Mouse (Mus musculus): ENCODE measurements around the gene Mrm3. TPM values are rescaled to one million over a fixed set of nuclear protein-coding genes. Genes with fewer than 3 reads are reported as not detected.

Gene Mrm3
- polyA plus RNA-seq, 1 experiment from 2014 or later: 29.3 TPM

DNA sequence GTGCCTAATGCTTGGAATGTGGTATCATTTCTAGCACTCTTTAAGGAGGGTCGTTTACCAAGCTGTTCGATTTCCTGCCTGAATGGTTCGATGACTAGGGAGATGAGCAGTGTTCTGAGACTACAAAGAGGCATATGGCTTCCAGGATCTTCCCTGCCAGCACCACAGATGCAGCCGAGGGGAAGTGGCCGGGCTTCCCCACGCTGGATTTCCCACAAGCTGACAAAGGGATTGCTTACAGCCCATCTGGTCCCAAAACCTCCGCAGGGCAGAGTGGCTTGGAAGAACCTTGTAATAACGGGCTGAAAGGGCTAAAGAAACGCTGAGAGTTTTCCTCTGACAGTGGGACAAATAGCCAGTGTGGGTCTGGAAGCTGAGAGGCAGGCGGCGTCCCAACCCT lies 46.9 kb downstream of the Mrm3 start:
- Histone ChIP-seq H3K9ac (ENCODE audit: low read depth, low read length) (no peak overlapping the region; the same call in 1 of the 2 replicates), H3K27me3 (ENCODE audit: control insufficient read depth, insufficient read depth, low read length) (no peaks in the 10 kb centered on the region), H3K27ac (ENCODE audit: low read depth, low read length) (peak overlapping the region; percentile 65; the same call in 1 of the 2 replicates), H3K4me3 (ENCODE audit: low read length) (no peak overlapping the region), H3K9me3 (ENCODE audit: control insufficient read depth, low read length) (no peaks in the 10 kb centered on the region), H3K4me1 (ENCODE audit: control insufficient read depth, insufficient read depth, low read length) (peaks cover 69% of the 10 kb centered on the region), H3K36me3 (ENCODE audit: control insufficient read depth, insufficient read depth, low read length) (no peaks in the 10 kb centered on the region), H3K4me2 (replicated peaks; ENCODE audit: low read depth, low read length) (no peak overlapping the region)
- ATAC-seq (ENCODE audit: low FRiP score, low TSS enrichment): no peak
- WGBS: 20% methylated on average over 11 of the region's 11 CpGs

DNA sequence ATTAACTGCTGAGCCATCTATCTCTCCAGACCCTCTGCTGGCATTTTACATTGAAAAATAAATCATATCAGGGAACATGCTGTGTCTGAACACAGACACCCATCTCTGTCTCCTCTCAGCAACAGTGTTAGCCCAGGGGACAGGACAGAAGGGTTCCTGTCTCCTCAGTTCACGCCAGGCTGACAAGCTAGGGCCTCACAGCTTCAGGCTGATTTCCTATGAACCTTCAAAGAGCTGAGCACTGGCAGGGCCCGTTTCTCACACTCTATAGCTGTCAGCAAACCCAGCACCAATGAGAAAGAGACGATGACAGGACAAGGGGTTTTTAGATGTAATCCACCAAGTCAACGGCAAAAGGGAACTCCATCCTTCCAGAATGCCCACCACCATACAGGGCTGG lies 48.4 kb downstream of the Mrm3 start:
- no peak overlapping the region for H3K9ac ChIP-seq (ENCODE audit: low read depth, low read length)
- no peaks in the 10 kb centered on the region for H3K27me3 ChIP-seq (ENCODE audit: control insufficient read depth, insufficient read depth, low read length)
- H3K27ac ChIP-seq (ENCODE audit: low read depth, low read length): peak overlapping the region; percentile 78
- H3K4me1 ChIP-seq (ENCODE audit: control insufficient read depth, insufficient read depth, low read length): peaks cover 55% of the 10 kb centered on the region
- no peak for ATAC-seq (ENCODE audit: low FRiP score, low TSS enrichment)
- no peak overlapping the region for H3K4me3 ChIP-seq (ENCODE audit: low read length)
- no peaks in the 10 kb centered on the region for H3K36me3 ChIP-seq (ENCODE audit: control insufficient read depth, insufficient read depth, low read length)
- 42% methylated on average over 4 of the region's 4 CpGs for WGBS
- no peaks in the 10 kb centered on the region for H3K9me3 ChIP-seq (ENCODE audit: control insufficient read depth, low read length)
- no peak overlapping the region; the same call in 1 of the 2 replicates for H3K4me2 ChIP-seq (replicated peaks; ENCODE audit: low read depth, low read length)

DNA sequence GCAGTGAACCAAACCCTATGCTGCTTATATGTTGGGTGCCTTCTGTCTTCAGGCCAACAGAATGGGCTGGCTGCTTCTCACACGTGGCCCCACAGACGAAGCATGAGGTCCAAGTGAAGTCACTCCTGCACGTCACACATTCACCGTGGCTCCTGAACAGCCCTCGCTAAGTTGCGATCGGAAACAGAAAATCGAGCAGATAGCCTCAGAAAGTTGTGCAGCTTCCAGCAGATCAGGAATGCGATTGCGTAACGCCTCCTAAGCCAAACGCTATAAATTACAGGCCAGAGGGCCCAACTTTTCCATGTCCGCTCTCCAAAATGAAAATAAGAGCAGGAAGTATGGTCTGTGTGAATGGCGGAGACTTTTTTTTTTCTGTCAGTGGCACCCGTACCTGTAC lies 48.9 kb downstream of the Mrm3 start:
- peak overlapping the region; percentile 78 for H3K27ac ChIP-seq (ENCODE audit: low read depth, low read length)
- ATAC-seq (ENCODE audit: low FRiP score, low TSS enrichment): peak; percentile 28; the same call in 1 of the 2 replicates
- peak overlapping the region; percentile 19 for H3K4me2 ChIP-seq (replicated peaks; ENCODE audit: low read depth, low read length)
- 31% methylated on average over 15 of the region's 15 CpGs for WGBS
- H3K9ac ChIP-seq (ENCODE audit: low read depth, low read length): no peak overlapping the region
- no peaks in the 10 kb centered on the region for H3K27me3 ChIP-seq (ENCODE audit: control insufficient read depth, insufficient read depth, low read length)
- no peaks in the 10 kb centered on the region for H3K9me3 ChIP-seq (ENCODE audit: control insufficient read depth, low read length)
- H3K4me3 ChIP-seq (ENCODE audit: low read length): no peak overlapping the region
- no peaks in the 10 kb centered on the region for H3K36me3 ChIP-seq (ENCODE audit: control insufficient read depth, insufficient read depth, low read length)
- peaks cover 50% of the 10 kb centered on the region for H3K4me1 ChIP-seq (ENCODE audit: control insufficient read depth, insufficient read depth, low read length)

DNA sequence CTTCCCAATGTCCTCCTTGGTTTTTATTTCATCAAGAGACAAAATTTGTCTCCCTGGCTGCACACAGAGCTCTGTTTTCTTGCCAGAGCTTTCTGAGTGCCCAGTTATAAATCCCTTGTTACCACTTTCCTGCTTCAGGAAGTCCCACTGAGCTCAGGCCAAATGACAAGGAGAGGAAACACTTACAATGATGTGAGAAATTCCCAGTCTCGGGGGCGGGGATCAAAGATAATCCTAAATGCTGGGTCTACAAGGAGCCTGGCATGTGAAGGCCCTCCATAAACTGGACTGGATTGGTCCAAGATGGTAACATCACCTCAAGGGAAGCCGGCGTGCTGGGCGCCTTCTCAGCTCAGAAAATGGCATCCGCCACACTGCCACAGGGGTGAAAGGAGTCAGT lies 49.3 kb downstream of the Mrm3 start:
- peak overlapping the region; percentile 78 for H3K27ac ChIP-seq (ENCODE audit: low read depth, low read length)
- H3K36me3 ChIP-seq (ENCODE audit: control insufficient read depth, insufficient read depth, low read length): no peaks in the 10 kb centered on the region
- 39% methylated on average over 6 of the region's 6 CpGs for WGBS
- no peak overlapping the region for H3K4me3 ChIP-seq (ENCODE audit: low read length)
- peak overlapping the region; percentile 19; the same call in 1 of the 2 replicates for H3K4me2 ChIP-seq (replicated peaks; ENCODE audit: low read depth, low read length)
- no peak overlapping the region for H3K9ac ChIP-seq (ENCODE audit: low read depth, low read length)
- peaks cover 46% of the 10 kb centered on the region for H3K4me1 ChIP-seq (ENCODE audit: control insufficient read depth, insufficient read depth, low read length)
- no peaks in the 10 kb centered on the region for H3K9me3 ChIP-seq (ENCODE audit: control insufficient read depth, low read length)
- H3K27me3 ChIP-seq (ENCODE audit: control insufficient read depth, insufficient read depth, low read length): no peaks in the 10 kb centered on the region
- ATAC-seq (ENCODE audit: low FRiP score, low TSS enrichment): no peak

DNA sequence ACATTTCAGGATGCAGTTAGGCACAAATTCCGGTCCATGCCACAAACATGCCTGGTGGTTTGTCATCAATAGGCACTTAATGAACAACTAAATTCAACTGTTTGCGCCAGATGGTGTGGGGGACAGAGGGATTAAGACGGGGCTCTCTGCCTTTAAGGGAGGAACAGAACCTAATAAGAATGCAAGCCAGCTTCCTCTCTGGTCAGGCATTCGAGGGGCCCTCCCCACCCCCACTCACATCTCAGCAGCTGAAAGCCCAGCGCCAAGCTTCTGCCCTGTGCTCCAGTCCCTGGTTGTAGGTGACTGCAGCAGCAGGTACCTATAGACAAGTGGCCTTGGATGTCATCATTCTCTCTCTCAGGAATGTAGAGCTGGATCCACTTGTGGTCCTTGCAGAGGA lies 50.6 kb downstream of the Mrm3 start:
- WGBS: 55% methylated on average over 5 of the region's 5 CpGs

DNA sequence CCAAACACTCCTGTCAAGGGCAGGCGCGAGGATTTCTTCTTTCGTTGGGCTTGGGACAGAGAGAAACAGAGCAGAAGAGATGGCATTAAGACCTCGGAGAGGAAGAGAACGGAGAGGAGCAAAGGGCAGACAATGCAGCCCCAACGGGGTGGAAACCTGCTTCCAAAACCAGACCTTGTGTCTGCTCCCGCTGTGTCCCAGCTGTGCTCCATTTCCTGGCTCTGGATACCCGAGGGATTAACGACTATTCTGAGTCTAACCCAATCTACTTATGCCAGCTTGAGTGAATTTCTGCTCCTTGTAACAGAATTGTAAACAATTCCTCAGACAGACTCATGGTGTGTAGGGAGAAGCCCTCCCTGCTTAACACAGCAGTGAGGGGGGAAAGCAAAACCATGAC lies 51.3 kb downstream of the Mrm3 start:
- Histone ChIP-seq H3K36me3 (ENCODE audit: control insufficient read depth, insufficient read depth, low read length) (no peaks in the 10 kb centered on the region), H3K4me2 (replicated peaks; ENCODE audit: low read depth, low read length) (no peak overlapping the region), H3K4me1 (ENCODE audit: control insufficient read depth, insufficient read depth, low read length) (peaks cover 42% of the 10 kb centered on the region), H3K9ac (ENCODE audit: low read depth, low read length) (no peak overlapping the region), H3K27me3 (ENCODE audit: control insufficient read depth, insufficient read depth, low read length) (no peaks in the 10 kb centered on the region), H3K27ac (ENCODE audit: low read depth, low read length) (no peak overlapping the region), H3K9me3 (ENCODE audit: control insufficient read depth, low read length) (no peaks in the 10 kb centered on the region), H3K4me3 (ENCODE audit: low read length) (no peak overlapping the region)
- 48% methylated on average over 9 of the region's 9 CpGs for WGBS
- ATAC-seq (ENCODE audit: low FRiP score, low TSS enrichment): no peak

More for the DNA sequence above, 50.6 kb downstream of the Mrm3 start:
- Histone ChIP-seq H3K4me1 (ENCODE audit: control insufficient read depth, insufficient read depth, low read length) (peaks cover 40% of the 10 kb centered on the region), H3K27ac (ENCODE audit: low read depth, low read length) (no peak overlapping the region; the same call in 1 of the 2 replicates), H3K4me2 (replicated peaks; ENCODE audit: low read depth, low read length) (no peak overlapping the region), H3K27me3 (ENCODE audit: control insufficient read depth, insufficient read depth, low read length) (no peaks in the 10 kb centered on the region), H3K9ac (ENCODE audit: low read depth, low read length) (no peak overlapping the region), H3K4me3 (ENCODE audit: low read length) (no peak overlapping the region), H3K36me3 (ENCODE audit: control insufficient read depth, insufficient read depth, low read length) (no peaks in the 10 kb centered on the region), H3K9me3 (ENCODE audit: control insufficient read depth, low read length) (no peaks in the 10 kb centered on the region)
- no peak for ATAC-seq (ENCODE audit: low FRiP score, low TSS enrichment)

DNA sequence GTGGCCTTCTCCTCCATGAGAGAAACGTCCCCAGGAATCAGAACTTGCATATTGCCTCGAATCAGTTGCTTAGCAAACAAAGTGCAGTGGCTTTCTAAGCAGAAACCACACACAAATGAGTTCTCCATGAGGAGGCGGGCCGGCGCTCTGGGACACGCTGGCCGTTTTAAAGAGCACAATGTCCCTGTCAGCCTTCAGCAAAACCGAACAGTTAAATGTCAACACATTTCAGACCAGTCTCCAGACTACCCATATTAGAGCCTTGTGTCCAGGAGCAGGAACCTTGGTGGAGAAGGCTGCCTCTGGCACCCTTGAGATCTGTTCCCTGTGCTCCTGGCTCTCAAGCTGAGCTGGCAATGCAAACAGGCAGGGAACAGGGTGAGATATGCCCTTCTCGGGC lies 53.7 kb downstream of the Mrm3 start:
- no peaks in the 10 kb centered on the region for H3K36me3 ChIP-seq (ENCODE audit: control insufficient read depth, insufficient read depth, low read length)
- H3K9me3 ChIP-seq (ENCODE audit: control insufficient read depth, low read length): no peaks in the 10 kb centered on the region
- H3K4me3 ChIP-seq (ENCODE audit: low read length): no peak overlapping the region
- H3K27ac ChIP-seq (ENCODE audit: low read depth, low read length): no peak overlapping the region
- peaks cover 35% of the 10 kb centered on the region for H3K4me1 ChIP-seq (ENCODE audit: control insufficient read depth, insufficient read depth, low read length)
- no peak for ATAC-seq (ENCODE audit: low FRiP score, low TSS enrichment)
- H3K4me2 ChIP-seq (replicated peaks; ENCODE audit: low read depth, low read length): no peak overlapping the region
- no peaks in the 10 kb centered on the region for H3K27me3 ChIP-seq (ENCODE audit: control insufficient read depth, insufficient read depth, low read length)
- WGBS: 83% methylated on average over 9 of the region's 9 CpGs
- no peak overlapping the region for H3K9ac ChIP-seq (ENCODE audit: low read depth, low read length)

DNA sequence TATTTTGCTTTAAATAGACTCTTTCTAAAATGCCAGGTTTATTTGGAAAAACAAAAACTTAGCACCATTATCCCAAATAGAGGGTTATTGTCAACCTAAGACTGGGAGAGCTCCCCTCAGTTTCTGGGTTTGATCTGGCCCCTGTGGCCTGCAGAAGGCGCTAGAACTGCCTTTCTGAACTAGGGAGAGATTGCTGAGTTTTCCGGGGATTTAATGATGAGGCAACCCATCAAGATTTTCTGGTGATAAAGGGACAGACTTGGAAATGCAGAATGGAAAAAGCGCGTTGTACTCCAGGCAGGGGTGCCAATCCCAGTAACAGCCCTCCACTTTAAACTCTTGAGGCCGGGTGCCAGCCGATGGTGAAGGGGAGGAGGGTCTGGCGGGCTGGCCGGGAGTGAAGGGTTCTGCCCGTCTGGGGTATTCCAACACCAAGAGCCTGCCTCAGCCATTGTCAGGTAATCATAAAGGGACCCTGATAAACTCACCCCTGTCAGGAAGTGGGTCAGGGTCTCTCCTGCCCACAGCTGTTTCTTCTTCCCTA lies 55.0 kb downstream of the Mrm3 start:
- Histone ChIP-seq H3K27ac (ENCODE audit: low read depth, low read length) (no peak overlapping the region), H3K4me2 (replicated peaks; ENCODE audit: low read depth, low read length) (no peak overlapping the region)
- ATAC-seq (ENCODE audit: low FRiP score, low TSS enrichment): no peak

More for the DNA sequence above, 55.0 kb downstream of the Mrm3 start:
- Histone ChIP-seq H3K4me1 (ENCODE audit: control insufficient read depth, insufficient read depth, low read length) (peaks cover 27% of the 10 kb centered on the region), H3K36me3 (ENCODE audit: control insufficient read depth, insufficient read depth, low read length) (no peaks in the 10 kb centered on the region), H3K9me3 (ENCODE audit: control insufficient read depth, low read length) (no peaks in the 10 kb centered on the region), H3K27me3 (ENCODE audit: control insufficient read depth, insufficient read depth, low read length) (no peaks in the 10 kb centered on the region), H3K4me3 (ENCODE audit: low read length) (no peak overlapping the region), H3K9ac (ENCODE audit: low read depth, low read length) (no peak overlapping the region)
- WGBS: 68% methylated on average over 9 of the region's 9 CpGs

All from kidney, embryonic 14.5 days (tissue).